Mouse (Mus musculus): Measurements from ENCODE around the gene Gm49395.

- TF ChIP-seq CTCF (IDR thresholded peaks at IDR 0.05; ENCODE audit: low read depth, low read length) = no peak
- no peak for TF ChIP-seq TAL1 (conservative IDR thresholded peaks at IDR 0.05; ENCODE audit: low read depth, low read length)
- TF ChIP-seq GATA1 (IDR thresholded peaks at IDR 0.05; ENCODE audit: borderline replicate concordance, low read length) = no peak
- TF ChIP-seq POLR2AphosphoS5 (IDR thresholded peaks at IDR 0.05; ENCODE audit: insufficient replicate concordance, low read depth, low read length) = no peak
- TF ChIP-seq GATA2 (IDR thresholded peaks at IDR 0.05; ENCODE audit: borderline replicate concordance, low read depth, low read length) = no peak
These were observed 76.3 kb downstream of the Gm49395 start for GRCm38 (mm10) chr13:115025394-115025793.
